Mouse (Mus musculus) midbrain, embryonic 11.5 days (tissue): ENCODE measurements at regions not wholly inside any gene's neighbourhood (a gene's known extent, or its start where the extent isn't known, plus 50 kb on each side); places are given as distances from the start of the nearest gene placed in this dataset.

Experiments
- ATAC-seq: fragments of 200-750 bp; cut with Nextera tagmentation; 2 replicates; pipeline ENCODE4 v1.8.0; 2017; ENCODE audit warnings: moderate TSS enrichment, moderate library complexity; ENCODE audit not compliant: low FRiP score
- DNase-seq: peaks from one replicate; pipeline ENCODE4 v3.0.0; 2015; ENCODE audit warnings: low spot score; ENCODE audit errors: missing footprints
- H3K27ac ChIP-seq: fragments of 300-500 bp; sonication (generic); 2 replicates; pipeline ENCODE4 v1.5.1; 2014; ENCODE audit warnings: low read depth, low read length
- H3K27me3 ChIP-seq: fragments of 300-500 bp; sonication (generic); 2 replicates; pipeline ENCODE4 v1.6.1; 2014; ENCODE audit warnings: mild to moderate bottlenecking, low read length, moderate library complexity, mixed read lengths; ENCODE audit not compliant: control insufficient read depth, insufficient read depth
- H3K36me3 ChIP-seq: fragments of 300-500 bp; sonication (generic); 2 replicates; pipeline ENCODE4 v1.6.1; 2014; ENCODE audit warnings: mild to moderate bottlenecking, low read length, moderate library complexity, mixed read lengths; ENCODE audit not compliant: control insufficient read depth, insufficient read depth
- H3K4me1 ChIP-seq: fragments of 300-500 bp; sonication (generic); 2 replicates; pipeline ENCODE4 v1.6.1; 2014; ENCODE audit warnings: low read length; ENCODE audit not compliant: control insufficient read depth, insufficient read depth
- H3K4me2 ChIP-seq: fragments of 300-500 bp; sonication (generic); 2 replicates; pipeline ENCODE4 v1.6.1; 2014; ENCODE audit warnings: mild to moderate bottlenecking, moderate library complexity
- H3K4me3 ChIP-seq: fragments of 300-500 bp; sonication (generic); 2 replicates; pipeline ENCODE4 v1.5.1; 2014; ENCODE audit warnings: low read depth, low read length
- H3K9ac ChIP-seq: fragments of 300-500 bp; sonication (generic); 2 replicates; pipeline ENCODE4 v1.6.1; 2014; ENCODE audit warnings: low read length
- H3K9me3 ChIP-seq: fragments of 300-500 bp; sonication (generic); 2 replicates; pipeline ENCODE4 v1.6.1; 2016; ENCODE audit warnings: low read length; ENCODE audit not compliant: control insufficient read depth
- WGBS: fragments of 180-500 bp; shearing (Covaris S2); extraction: QIAGEN DNeasy Blood & Tissue Kit; methylation state at CpG from one replicate; pipeline ENCODE4 v1.1.7; 2014; 5-methylcytosine and 5-hydroxymethylcytosine counted together

- Histone ChIP-seq H3K36me3 (no peaks in the 10 kb centered on the region), H3K4me3 (no peak overlapping the region), H3K27me3 (no peaks in the 10 kb centered on the region), H3K4me2 (no peak overlapping the region), H3K27ac (no peak overlapping the region), H3K9ac (no peak overlapping the region), H3K9me3 (no peaks in the 10 kb centered on the region), H3K4me1 (no peaks in the 10 kb centered on the region)
- WGBS: 83% methylated on average over 12 of the region's 12 CpGs
- ATAC-seq (no peak), DNase-seq (no peak)
Measured at GRCm38 (mm10) chr6:35598406-35599185, 58.9 kb upstream of the Mtpn start.

- Histone ChIP-seq H3K4me2 (no peak overlapping the region), H3K27me3 (no peaks in the 10 kb centered on the region), H3K4me3 (no peak overlapping the region), H3K36me3 (no peaks in the 10 kb centered on the region), H3K27ac (no peak overlapping the region), H3K9ac (no peak overlapping the region), H3K4me1 (no peaks in the 10 kb centered on the region), H3K9me3 (no peaks in the 10 kb centered on the region)
- ATAC-seq (no peak), DNase-seq (no peak)
- WGBS: 86% methylated on average over 2 of the region's 2 CpGs
Measured at GRCm38 (mm10) chr6:35595012-35595411, 55.3 kb upstream of the Mtpn start.

GRCm38 (mm10) chr6:35592234-35592633, 52.5 kb upstream of the Mtpn start:
- 90% methylated on average over 3 of the region's 3 CpGs for WGBS
- no peaks in the 10 kb centered on the region for H3K36me3 ChIP-seq
- no peak overlapping the region for H3K9ac ChIP-seq
- no peak for DNase-seq
- no peak for ATAC-seq
- no peaks in the 10 kb centered on the region for H3K9me3 ChIP-seq
- no peak overlapping the region for H3K4me3 ChIP-seq
- no peaks in the 10 kb centered on the region for H3K27me3 ChIP-seq
- no peaks in the 10 kb centered on the region for H3K4me1 ChIP-seq
- H3K27ac ChIP-seq: no peak overlapping the region
- no peak overlapping the region for H3K4me2 ChIP-seq
